In the genomic region with DNA sequence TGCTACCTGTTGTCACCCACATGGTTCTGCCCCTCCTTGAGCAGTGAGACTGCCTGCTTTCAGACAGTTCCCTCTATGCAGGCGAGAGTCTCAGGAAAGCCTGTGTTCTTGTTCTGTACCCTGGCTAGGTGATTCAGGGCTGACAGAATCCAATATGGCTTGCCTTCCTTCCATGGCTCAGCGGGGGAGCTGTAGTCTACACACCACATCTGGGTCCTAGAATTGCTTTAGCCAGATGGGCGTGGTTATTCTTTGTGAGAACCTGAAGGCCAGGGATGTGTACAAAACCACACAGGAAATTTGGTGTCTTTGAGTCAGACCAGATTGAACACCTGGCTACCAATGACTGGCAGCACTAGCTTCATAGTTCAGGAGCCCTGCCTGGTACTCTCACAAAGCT, we compare ENCODE assay signal across 1 mouse cellular context.
TF ChIP-seq lines count a peak whose summit lies in the region.

No protein-coding gene starts in this region.

TF ChIP-seq in CH12.LX, 34 proteins besides CTCF, POLR2A, EP300 and RAD21:
- TF ChIP-seq ZNF384 (IDR thresholded peaks at IDR 0.05; ENCODE audit: low read depth, low read length) (no peak), KAT2A (IDR thresholded peaks at IDR 0.05; ENCODE audit: insufficient replicate concordance, low read length) (no peak), MAZ (IDR thresholded peaks at IDR 0.05; ENCODE audit: low read depth, low read length) (no peak), SIN3A (IDR thresholded peaks at IDR 0.05; ENCODE audit: low read length) (no peak), ZKSCAN1 (IDR thresholded peaks at IDR 0.05; ENCODE audit: borderline replicate concordance, low read depth, low read length) (no peak)
